Mouse (Mus musculus) heart, postnatal 0 days (tissue): ENCODE measurements around the gene Cdkl1. TPM values are rescaled to one million over a fixed set of nuclear protein-coding genes. Genes with fewer than 3 reads are reported as not detected.

Source experiments
- ATAC-seq: fragments of 200-750 bp; cut with Nextera tagmentation; 2 replicates; pipeline ENCODE4 v1.8.0; 2017; ENCODE audit warnings: low read depth, moderate number of reproducible peaks, moderate library complexity; ENCODE audit not compliant: insufficient read depth
- DNase-seq: peaks from one replicate; pipeline ENCODE4 v3.0.0-alpha.2; 2016; ENCODE audit warnings: low spot score
- H3K27ac ChIP-seq: fragments of 300-500 bp; sonication (generic); 2 replicates; pipeline ENCODE4 v1.5.1; 2014; ENCODE audit warnings: low read depth, mild to moderate bottlenecking
- H3K27me3 ChIP-seq: fragments of 300-500 bp; sonication (generic); 2 replicates; pipeline ENCODE4 v1.6.1; 2014; ENCODE audit warnings: low read length, mixed read lengths; ENCODE audit not compliant: control insufficient read depth, insufficient read depth
- H3K36me3 ChIP-seq: fragments of 300-500 bp; sonication (generic); replicated peaks from 2 replicates; pipeline ENCODE4 v1.6.1; 2014; ENCODE audit warnings: low read length, mixed read lengths; ENCODE audit not compliant: control insufficient read depth, insufficient read depth
- H3K4me1 ChIP-seq: fragments of 300-500 bp; sonication (generic); 2 replicates; pipeline ENCODE4 v1.6.1; 2014; ENCODE audit warnings: antibody characterized with exemption; ENCODE audit not compliant: control insufficient read depth, insufficient read depth
- H3K4me2 ChIP-seq: fragments of 300-500 bp; sonication (generic); 2 replicates; pipeline ENCODE4 v1.6.1; 2014; ENCODE audit warnings: low read depth, mild to moderate bottlenecking, low read length, moderate library complexity
- H3K4me3 ChIP-seq: fragments of 300-500 bp; sonication (generic); 2 replicates; pipeline ENCODE4 v1.5.1; 2014; ENCODE audit warnings: low read depth, low read length
- H3K9ac ChIP-seq: fragments of 300-500 bp; sonication (generic); replicated peaks from 2 replicates; pipeline ENCODE4 v1.6.1; 2014; ENCODE audit warnings: low read depth, low read length, mixed read lengths
- H3K9me3 ChIP-seq: fragments of 300-500 bp; sonication (generic); replicated peaks from 2 replicates; pipeline ENCODE4 v1.6.1; 2016; ENCODE audit warnings: low read length; ENCODE audit not compliant: control insufficient read depth
- CTCF ChIP-seq: IDR thresholded peaks from 2 replicates; pipeline ENCODE4 v1.5.1; 2016; ENCODE audit warnings: antibody characterized with exemption, control low read depth, low read depth
- EP300 ChIP-seq: IDR thresholded peaks from 2 replicates; pipeline ENCODE4 v1.6.1; 2016; ENCODE audit warnings: antibody characterized with exemption, low read depth
- WGBS: fragments of 180-500 bp; shearing (Covaris S2); extraction: QIAGEN DNeasy Blood & Tissue Kit; methylation state at CpG from one replicate; pipeline ENCODE4 v1.1.7; 2014; 5-methylcytosine and 5-hydroxymethylcytosine counted together
- polyA plus RNA-seq: library from polyadenylated mRNA; unstranded; fragments of >200 nt; fragmentation: Nextera tagmentation; extraction: Ambion mirVana; gene quantifications from 2 replicates; pipeline ENCODE4 v1.2.1, GENCODE M21; 2015
- total RNA-seq: library from RNA; depleted of rRNA; stranded (reverse); fragments of >200 nt; gene quantifications from 2 replicates; pipeline ENCODE4 v1.2.3, GENCODE M21; 2014; ENCODE audit warnings: low replicate concordance

The Cdkl1 gene
- total and polyA plus RNA-seq, 2 experiments from 2014 or later: 3.8 to 6.0 TPM

DNA sequence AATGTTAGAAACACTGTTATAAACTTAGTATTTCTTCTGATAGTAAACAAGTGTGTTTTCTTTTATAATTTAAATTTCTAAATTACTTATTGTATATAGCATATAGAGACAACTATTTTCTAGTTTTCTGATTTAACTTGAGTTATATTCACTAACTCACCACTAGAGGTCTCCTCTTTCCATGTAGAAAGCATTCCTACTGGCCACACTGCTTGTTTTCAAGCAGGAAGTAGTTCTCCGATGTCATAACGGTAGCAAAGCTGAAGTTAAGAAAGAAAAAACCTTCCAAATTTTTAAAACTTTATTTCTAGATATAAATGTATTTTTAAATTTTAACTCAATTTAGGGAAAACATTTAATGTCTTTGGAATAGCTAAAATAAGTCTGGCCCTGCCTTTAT lies 57.5 kb downstream of the Cdkl1 start:
- DNase-seq (peak; percentile 89), ATAC-seq (peak; percentile 36; the same call in 1 of the 2 replicates)
- Histone ChIP-seq H3K4me3 (no peak overlapping the region), H3K9me3 (no peaks in the 10 kb centered on the region), H3K4me1 (no peaks in the 10 kb centered on the region; the same call in 1 of the 2 replicates), H3K27ac (no peak overlapping the region), H3K27me3 (no peaks in the 10 kb centered on the region), H3K4me2 (peak overlapping the region; percentile 31; the same call in 1 of the 2 replicates), H3K9ac (no peak overlapping the region), H3K36me3 (no peaks in the 10 kb centered on the region)
- TF ChIP-seq CTCF (peak; percentile 73), EP300 (no peak)
- WGBS: 4% methylated on average over 2 of the region's 2 CpGs

DNA sequence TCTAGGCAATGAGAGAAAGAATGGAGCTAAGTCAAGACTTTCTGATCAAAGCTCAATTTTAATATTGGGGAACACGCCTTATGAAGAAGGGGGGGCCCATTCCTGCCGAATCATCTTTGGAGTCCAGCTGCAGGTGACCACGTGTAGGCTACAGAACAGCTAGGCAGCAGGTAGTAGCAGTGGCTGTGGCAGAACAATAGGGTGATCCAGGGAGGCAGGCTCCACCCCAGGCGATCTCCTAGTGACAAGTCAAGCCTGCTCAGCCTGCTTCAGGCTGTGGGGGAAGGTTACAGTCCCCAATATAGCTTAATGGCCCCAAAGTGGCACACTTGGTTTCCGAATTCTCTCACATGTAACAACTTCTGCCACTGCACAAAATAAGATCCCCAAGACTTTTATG lies 58.8 kb downstream of the Cdkl1 start:
- H3K27me3 ChIP-seq: no peaks in the 10 kb centered on the region
- no peak overlapping the region for H3K9ac ChIP-seq
- no peaks in the 10 kb centered on the region for H3K9me3 ChIP-seq
- H3K36me3 ChIP-seq: no peaks in the 10 kb centered on the region
- WGBS: 48% methylated on average over 5 of the region's 5 CpGs
- ATAC-seq: no peak
- H3K4me3 ChIP-seq: no peak overlapping the region
- no peak for TF ChIP-seq EP300
- no peak for TF ChIP-seq CTCF
- no peaks in the 10 kb centered on the region; the same call in 1 of the 2 replicates for H3K4me1 ChIP-seq
- no peak for DNase-seq
- no peak overlapping the region for H3K4me2 ChIP-seq
- H3K27ac ChIP-seq: no peak overlapping the region

DNA sequence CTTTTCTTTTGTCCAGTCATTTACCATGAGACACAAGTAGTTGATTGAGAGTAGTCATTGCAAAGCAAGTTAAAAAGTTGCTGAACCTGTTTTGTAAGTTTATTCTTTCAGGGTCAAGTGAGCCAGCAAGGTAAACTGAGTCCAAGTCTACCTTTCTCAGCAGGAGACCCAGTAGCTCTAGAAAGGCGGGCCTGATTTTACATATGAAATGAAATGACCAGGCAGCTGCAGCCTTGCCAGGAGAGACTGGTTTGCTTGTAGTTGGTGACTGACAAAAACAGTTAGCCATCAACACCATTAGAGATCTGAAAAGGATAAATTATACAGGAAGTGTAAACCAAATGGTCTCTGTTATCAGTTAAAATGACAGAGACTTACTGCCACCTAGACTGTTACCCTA lies 60.8 kb downstream of the Cdkl1 start:
- H3K36me3 ChIP-seq: no peaks in the 10 kb centered on the region
- no peaks in the 10 kb centered on the region for H3K27me3 ChIP-seq
- no peak overlapping the region for H3K27ac ChIP-seq
- no peaks in the 10 kb centered on the region for H3K9me3 ChIP-seq
- DNase-seq (no peak), ATAC-seq (no peak)
- WGBS: 82% methylated on average over 1 of the region's 1 CpGs
- H3K4me1 ChIP-seq: peaks cover 3% of the 10 kb centered on the region; the same call in 1 of the 2 replicates
- no peak overlapping the region for H3K4me3 ChIP-seq
- no peak overlapping the region for H3K9ac ChIP-seq
- TF ChIP-seq EP300 (no peak), CTCF (no peak)
- no peak overlapping the region for H3K4me2 ChIP-seq

DNA sequence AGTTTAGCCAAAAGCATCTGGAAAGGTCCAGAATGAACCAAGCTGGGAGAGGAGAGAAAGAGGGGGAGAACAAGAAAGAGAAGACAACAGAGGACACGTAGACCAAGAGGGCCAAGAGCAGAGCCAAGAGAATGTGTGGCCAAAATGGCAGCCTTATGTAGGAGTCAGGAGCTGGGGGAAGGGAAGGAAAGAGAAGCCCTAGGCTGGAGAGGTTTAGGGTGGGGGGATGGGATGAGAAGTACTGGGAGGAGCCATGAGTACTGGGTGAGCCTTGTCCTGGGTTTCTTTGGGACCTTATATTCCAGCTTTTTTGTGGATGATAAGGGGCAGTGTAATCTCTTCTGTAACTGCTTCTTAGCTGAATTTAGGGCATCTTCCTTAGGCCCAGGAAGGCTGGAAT lies 61.8 kb downstream of the Cdkl1 start:
- DNase-seq (no peak), ATAC-seq (no peak)
- WGBS: 92% methylated on average over 1 of the region's 1 CpGs
- Histone ChIP-seq H3K4me1 (peaks cover 6% of the 10 kb centered on the region), H3K4me2 (no peak overlapping the region), H3K27me3 (no peaks in the 10 kb centered on the region), H3K9me3 (no peaks in the 10 kb centered on the region), H3K9ac (no peak overlapping the region), H3K36me3 (no peaks in the 10 kb centered on the region), H3K4me3 (no peak overlapping the region), H3K27ac (no peak overlapping the region)
- TF ChIP-seq CTCF: no peak

DNA sequence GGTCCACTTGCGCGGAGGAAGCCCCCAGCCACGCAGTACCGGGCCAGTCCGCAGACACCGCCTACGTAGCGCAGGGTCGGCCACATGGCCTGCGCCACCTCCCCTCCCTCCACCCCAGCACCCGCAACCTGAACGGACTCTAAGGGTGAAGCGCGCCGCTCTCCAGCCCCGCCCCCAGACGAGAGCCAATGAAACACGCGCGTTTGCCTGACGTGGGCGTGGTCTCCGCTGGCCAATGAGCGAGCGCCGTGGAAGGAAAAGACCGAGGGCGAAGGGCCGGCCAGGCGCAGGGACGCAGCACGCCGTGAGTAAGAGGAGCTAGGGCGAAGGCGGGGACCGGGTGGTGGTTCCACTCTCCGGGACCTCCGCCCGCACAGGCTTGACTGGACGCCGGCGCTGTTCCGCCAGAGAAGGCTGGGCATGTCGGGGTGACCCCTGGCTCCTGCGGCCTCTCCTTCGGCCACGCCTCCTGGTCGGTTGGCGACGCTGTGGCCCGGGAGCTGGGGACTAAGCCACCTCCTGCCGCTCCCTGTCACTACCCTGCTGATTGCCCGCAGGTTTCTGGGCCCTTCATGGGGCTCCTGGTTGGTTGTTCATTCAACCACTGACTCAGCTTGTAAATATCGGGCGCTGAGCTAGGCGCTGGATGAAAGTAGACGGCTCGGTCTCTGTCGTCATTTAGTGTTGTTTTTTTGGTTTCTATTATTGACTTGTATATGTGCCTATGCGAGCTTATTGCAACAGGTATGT lies 66.2 kb downstream of the Cdkl1 start, which contains the start of the genes L2hgdh and Atp5s:
Gene L2hgdh (minus strand): TSS at position 163 of the 750 bp plus-strand sequence.
Gene Atp5s (plus strand): TSS at position 240 of the 750 bp plus-strand sequence.
- H3K4me3 ChIP-seq: peak within 1 kb of the TSS; percentile 63
- peak; percentile 97 for ATAC-seq
- under 1% methylated on average over 60 of the region's 60 CpGs for WGBS

More for the DNA sequence above, 66.2 kb downstream of the Cdkl1 start, which contains the start of the genes L2hgdh and Atp5s:
- H3K27ac ChIP-seq: peak within 1 kb of the TSS; percentile 85
- no peaks in the 10 kb centered on the region for H3K36me3 ChIP-seq
- H3K4me1 ChIP-seq: peaks cover 13% of the 10 kb centered on the region
- peak within 1 kb of the TSS; percentile 99 for H3K4me2 ChIP-seq
- TF ChIP-seq CTCF (no peak), EP300 (no peak)
- H3K9me3 ChIP-seq: no peaks in the 10 kb centered on the region
- H3K9ac ChIP-seq: peak within 1 kb of the TSS; percentile 58
- H3K27me3 ChIP-seq: no peaks in the 10 kb centered on the region
- peak; percentile 95 for DNase-seq
